Mouse (Mus musculus) heart, embryonic 12.5 days (tissue): ENCODE data around the gene S100a10. TPM values are rescaled to one million over a fixed set of nuclear protein-coding genes. Genes with fewer than 3 reads are reported as not detected.

Source experiments
- ATAC-seq: fragments of 200-750 bp; cut with Nextera tagmentation; 2 replicates; pipeline ENCODE4 v1.8.0; 2017; ENCODE audit warnings: moderate TSS enrichment, moderate library complexity; ENCODE audit not compliant: insufficient number of reproducible peaks, low FRiP score
- H3K27ac ChIP-seq: fragments of 300-500 bp; sonication (generic); 2 replicates; pipeline ENCODE4 v1.5.1; 2016; ENCODE audit warnings: mild to moderate bottlenecking, moderate library complexity; ENCODE audit not compliant: poor library complexity, severe bottlenecking
- H3K27me3 ChIP-seq: fragments of 300-500 bp; sonication (generic); replicated peaks from 2 replicates; pipeline ENCODE4 v1.6.1; 2016; ENCODE audit warnings: mild to moderate bottlenecking, moderate library complexity
- H3K36me3 ChIP-seq: fragments of 300-500 bp; sonication (generic); 2 replicates; pipeline ENCODE4 v1.6.1; 2016; ENCODE audit warnings: mild to moderate bottlenecking, moderate library complexity
- H3K4me1 ChIP-seq: fragments of 300-500 bp; sonication (generic); replicated peaks from 2 replicates; pipeline ENCODE4 v1.6.1; 2016; ENCODE audit warnings: mild to moderate bottlenecking
- H3K4me2 ChIP-seq: fragments of 300-500 bp; sonication (generic); 2 replicates; pipeline ENCODE4 v1.6.1; 2016; ENCODE audit warnings: mild to moderate bottlenecking, moderate library complexity
- H3K4me3 ChIP-seq: fragments of 300-500 bp; sonication (generic); 2 replicates; pipeline ENCODE4 v1.5.1; 2016; ENCODE audit warnings: mild to moderate bottlenecking
- H3K9ac ChIP-seq: fragments of 300-500 bp; sonication (generic); 2 replicates; pipeline ENCODE4 v1.6.1; 2016; ENCODE audit warnings: mild to moderate bottlenecking, moderate library complexity
- H3K9me3 ChIP-seq: fragments of 300-500 bp; sonication (generic); replicated peaks from 2 replicates; pipeline ENCODE4 v1.6.1; 2016; ENCODE audit warnings: mild to moderate bottlenecking, moderate library complexity
- WGBS: fragments of 180-500 bp; shearing (Covaris S2); methylation state at CpG from one replicate; pipeline ENCODE4 v1.1.7; 2016; 5-methylcytosine and 5-hydroxymethylcytosine counted together
- polyA plus RNA-seq: library from polyadenylated mRNA; unstranded; fragments of >200 nt; fragmentation: Nextera tagmentation; extraction: Ambion mirVana; gene quantifications from 2 replicates; pipeline ENCODE4 v1.2.1, GENCODE M21; 2016

S100a10 gene
- polyA plus RNA-seq, 1 experiment from 2014 or later, result 199 TPM

- no peak overlapping the region for H3K9ac ChIP-seq
- WGBS, result 90% methylated on average over 6 of the region's 6 CpGs
- H3K36me3 ChIP-seq, result peaks cover 36% of the 10 kb centered on the region
- H3K9me3 ChIP-seq, result no peaks in the 10 kb centered on the region
- ATAC-seq, result no peak
- H3K27me3 ChIP-seq, result no peaks in the 10 kb centered on the region
- no peak overlapping the region for H3K4me2 ChIP-seq
- H3K4me1 ChIP-seq, result peaks cover 14% of the 10 kb centered on the region
- no peak overlapping the region for H3K4me3 ChIP-seq
- no peak overlapping the region for H3K27ac ChIP-seq
Observed at GRCm38 (mm10) chr3:93559961-93560360, 5.1 kb downstream of the S100a10 start.

GRCm38 (mm10) chr3:93562372-93562771 is 7.5 kb downstream of the S100a10 start:
- Histone ChIP-seq H3K27ac (no peak overlapping the region), H3K4me1 (no peaks in the 10 kb centered on the region), H3K27me3 (no peaks in the 10 kb centered on the region), H3K9me3 (no peaks in the 10 kb centered on the region), H3K36me3 (peaks cover 36% of the 10 kb centered on the region), H3K4me3 (no peak overlapping the region), H3K9ac (no peak overlapping the region), H3K4me2 (no peak overlapping the region)
- no peak for ATAC-seq
- 74% methylated on average over 2 of the region's 2 CpGs for WGBS

DNA sequence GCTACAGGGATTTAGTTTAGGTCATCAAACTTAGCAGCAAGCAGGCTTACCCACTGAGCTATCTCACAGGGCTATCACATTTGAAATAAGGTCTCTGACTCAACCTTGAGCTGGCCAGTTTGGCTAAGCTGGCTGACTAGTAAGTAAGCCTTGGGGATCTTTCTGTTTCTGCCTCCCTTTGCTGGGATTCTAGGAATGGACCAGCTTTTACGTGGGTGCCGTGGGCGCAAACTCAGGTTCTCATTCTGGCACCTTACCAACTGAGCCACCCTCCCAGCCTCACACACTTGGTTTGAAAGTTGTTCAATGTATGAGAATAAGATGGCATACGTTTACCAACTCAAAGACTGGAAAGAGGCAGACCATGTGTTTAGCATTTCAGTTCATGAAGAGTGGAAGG is 8.3 kb downstream of the S100a10 start:
- Histone ChIP-seq H3K4me3 (no peak overlapping the region), H3K4me1 (no peaks in the 10 kb centered on the region), H3K9me3 (no peaks in the 10 kb centered on the region), H3K4me2 (no peak overlapping the region), H3K36me3 (peaks cover 36% of the 10 kb centered on the region), H3K27me3 (no peaks in the 10 kb centered on the region), H3K9ac (no peak overlapping the region), H3K27ac (no peak overlapping the region)
- 89% methylated on average over 4 of the region's 4 CpGs for WGBS
- ATAC-seq, result no peak

- Histone ChIP-seq H3K4me2 (no peak overlapping the region), H3K36me3 (peaks cover 25% of the 10 kb centered on the region), H3K27me3 (no peaks in the 10 kb centered on the region), H3K4me3 (no peak overlapping the region), H3K9me3 (no peaks in the 10 kb centered on the region), H3K4me1 (0 out of 2 replicates have a peak, but pooled peaks cover 2% of the 10 kb centered on the region), H3K9ac (no peak overlapping the region), H3K27ac (no peak overlapping the region)
- WGBS, result 63% methylated on average over 3 of the region's 3 CpGs
- ATAC-seq, result no peak
Observed at GRCm38 (mm10) chr3:93566892-93567291, 12.0 kb downstream of the S100a10 start.

DNA sequence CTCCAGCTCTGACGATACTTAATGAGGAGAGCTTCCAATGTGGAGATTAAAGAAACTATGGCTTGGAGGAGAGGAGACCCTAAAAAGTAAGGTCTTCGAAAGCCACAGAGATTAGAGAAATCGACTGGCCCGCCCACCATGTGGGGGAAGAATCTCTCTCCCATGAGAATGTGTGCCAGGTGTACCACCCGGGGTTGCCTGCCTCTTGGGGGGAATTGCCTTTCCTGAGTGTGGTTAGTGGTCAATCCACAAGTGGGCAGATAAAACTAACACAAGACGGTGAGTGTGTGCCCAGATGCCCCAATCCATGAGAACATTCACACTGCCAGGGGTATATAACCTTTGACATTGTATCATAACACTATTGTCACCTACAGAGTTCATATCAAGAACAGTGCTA is 12.8 kb downstream of the S100a10 start:
- H3K27me3 ChIP-seq, result no peaks in the 10 kb centered on the region
- H3K9me3 ChIP-seq, result no peaks in the 10 kb centered on the region
- H3K4me3 ChIP-seq, result no peak overlapping the region
- H3K27ac ChIP-seq, result peak overlapping the region; percentile 67; the same call in 1 of the 2 replicates
- ATAC-seq, result no peak
- WGBS, result 77% methylated on average over 6 of the region's 6 CpGs
- H3K4me1 ChIP-seq, result 0 out of 2 replicates have a peak, but pooled peaks cover 2% of the 10 kb centered on the region
- no peak overlapping the region for H3K9ac ChIP-seq
- H3K4me2 ChIP-seq, result no peak overlapping the region
- H3K36me3 ChIP-seq, result peaks cover 17% of the 10 kb centered on the region

GRCm38 (mm10) chr3:93568428-93569040 is 13.7 kb downstream of the S100a10 start:
- peak; percentile 83 for ATAC-seq
- WGBS, result 53% methylated on average over 7 of the region's 7 CpGs
- Histone ChIP-seq H3K36me3 (peaks cover 10% of the 10 kb centered on the region), H3K9ac (no peak overlapping the region), H3K4me1 (0 out of 2 replicates have a peak, but pooled peaks cover 2% of the 10 kb centered on the region), H3K4me2 (peak overlapping the region; percentile 37), H3K27me3 (no peaks in the 10 kb centered on the region), H3K27ac (peak overlapping the region; percentile 67), H3K4me3 (no peak overlapping the region), H3K9me3 (no peaks in the 10 kb centered on the region)

DNA sequence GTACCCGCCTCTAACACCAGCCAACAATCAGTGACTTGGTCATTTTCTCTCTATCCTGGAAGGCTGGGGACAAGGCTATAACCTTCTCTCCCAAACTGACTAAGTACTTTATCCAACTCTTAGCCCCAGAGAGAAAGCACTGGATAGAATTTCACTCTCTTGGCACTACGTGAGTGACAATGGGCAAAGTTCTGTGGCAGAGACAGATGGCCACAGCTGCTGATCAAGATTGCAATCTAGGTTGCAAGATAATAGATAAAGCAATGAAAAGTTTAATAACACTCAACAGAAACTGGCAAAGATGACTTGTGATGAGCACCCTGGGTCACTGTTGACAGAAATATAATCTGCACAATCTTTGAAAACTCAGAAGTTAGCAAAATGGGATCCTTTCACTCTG is 14.2 kb downstream of the S100a10 start:
- Histone ChIP-seq H3K4me1 (0 out of 2 replicates have a peak, but pooled peaks cover 2% of the 10 kb centered on the region), H3K4me3 (no peak overlapping the region), H3K36me3 (peaks cover 9% of the 10 kb centered on the region), H3K9me3 (no peaks in the 10 kb centered on the region), H3K27me3 (no peaks in the 10 kb centered on the region), H3K9ac (no peak overlapping the region), H3K4me2 (peak overlapping the region; percentile 37; the same call in 1 of the 2 replicates), H3K27ac (peak overlapping the region; percentile 67)
- 44% methylated on average over 2 of the region's 2 CpGs for WGBS
- no peak for ATAC-seq

DNA sequence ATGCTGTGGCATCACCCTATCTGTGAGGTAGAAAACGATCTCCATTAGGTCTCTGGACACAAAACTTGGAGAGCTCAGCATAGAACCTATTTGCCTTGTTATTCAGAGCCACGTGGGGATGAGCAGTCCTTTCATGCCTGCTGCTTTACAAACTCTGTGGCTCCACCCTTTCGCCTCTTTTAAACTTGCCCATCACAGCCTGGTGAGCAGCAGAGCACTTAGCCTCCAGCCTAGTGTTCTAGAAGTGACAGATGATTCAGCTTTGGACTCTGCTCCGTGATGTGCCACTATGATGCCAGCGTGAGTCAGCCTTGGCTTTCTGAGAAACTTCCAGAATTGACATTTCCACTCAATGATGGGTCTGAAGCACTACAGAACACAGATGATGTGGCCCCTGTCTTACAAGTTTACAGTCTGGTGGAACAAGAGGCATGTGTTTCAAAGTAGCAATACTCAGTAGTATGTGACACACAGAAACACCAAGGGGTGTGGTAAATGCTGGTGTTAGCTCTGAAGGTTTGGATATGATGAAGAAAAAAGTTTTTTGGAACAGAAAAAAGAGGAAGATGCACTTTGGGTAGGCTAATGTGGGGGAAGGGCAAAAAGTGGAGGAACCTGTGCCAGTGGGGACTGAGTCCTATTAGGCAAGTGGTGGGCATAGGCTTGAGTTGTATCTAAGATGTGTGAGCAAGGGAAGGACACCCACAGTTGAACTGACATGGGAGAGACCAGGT is 17.3 kb downstream of the S100a10 start:
- Histone ChIP-seq H3K27me3 (no peaks in the 10 kb centered on the region), H3K4me3 (no peak overlapping the region), H3K4me2 (no peak overlapping the region), H3K9me3 (no peaks in the 10 kb centered on the region), H3K4me1 (0 out of 2 replicates have a peak, but pooled peaks cover 2% of the 10 kb centered on the region), H3K36me3 (no peaks in the 10 kb centered on the region), H3K9ac (no peak overlapping the region), H3K27ac (no peak overlapping the region)
- 64% methylated on average over 5 of the region's 5 CpGs for WGBS
- ATAC-seq, result no peak

DNA sequence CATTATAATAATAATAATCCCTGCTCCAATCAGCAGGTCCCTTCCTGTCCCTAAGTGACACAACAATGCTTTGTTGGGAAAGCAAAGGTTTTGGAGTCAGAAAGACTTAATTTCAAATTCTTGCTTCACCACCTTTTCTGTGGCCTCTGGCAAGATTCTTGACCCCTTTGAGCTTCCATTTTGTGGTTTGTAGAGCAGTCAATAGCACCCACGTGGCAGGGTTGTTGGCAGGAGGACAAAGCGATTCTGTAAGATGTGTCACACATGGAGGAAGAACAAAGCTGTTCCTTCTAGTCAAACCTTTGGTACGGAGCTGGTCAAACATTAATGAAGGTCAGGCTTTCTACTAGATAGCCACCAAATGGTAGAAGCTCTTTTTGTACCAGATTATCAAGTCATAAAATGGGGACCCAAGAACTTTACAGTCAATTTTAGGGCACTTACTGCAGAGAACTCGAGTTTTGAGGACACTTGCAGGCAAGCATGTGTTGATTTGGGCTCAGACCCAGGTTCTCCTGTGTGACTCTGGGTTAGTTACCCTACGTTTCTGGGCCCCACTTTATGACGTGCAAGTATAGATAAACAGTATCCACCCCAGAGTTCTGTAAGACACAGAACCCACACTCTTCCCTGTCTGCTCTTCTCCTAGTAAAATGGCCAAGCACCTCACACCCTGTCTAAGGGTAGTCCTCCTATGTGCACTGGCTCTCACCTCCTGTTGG is 24.6 kb downstream of the S100a10 start:
- Histone ChIP-seq H3K4me3 (no peak overlapping the region), H3K9ac (no peak overlapping the region), H3K27me3 (no peaks in the 10 kb centered on the region; the same call in 1 of the 2 replicates), H3K9me3 (no peaks in the 10 kb centered on the region), H3K36me3 (no peaks in the 10 kb centered on the region), H3K27ac (no peak overlapping the region), H3K4me1 (no peaks in the 10 kb centered on the region), H3K4me2 (no peak overlapping the region)
- WGBS, result 73% methylated on average over 6 of the region's 6 CpGs
- no peak for ATAC-seq

DNA sequence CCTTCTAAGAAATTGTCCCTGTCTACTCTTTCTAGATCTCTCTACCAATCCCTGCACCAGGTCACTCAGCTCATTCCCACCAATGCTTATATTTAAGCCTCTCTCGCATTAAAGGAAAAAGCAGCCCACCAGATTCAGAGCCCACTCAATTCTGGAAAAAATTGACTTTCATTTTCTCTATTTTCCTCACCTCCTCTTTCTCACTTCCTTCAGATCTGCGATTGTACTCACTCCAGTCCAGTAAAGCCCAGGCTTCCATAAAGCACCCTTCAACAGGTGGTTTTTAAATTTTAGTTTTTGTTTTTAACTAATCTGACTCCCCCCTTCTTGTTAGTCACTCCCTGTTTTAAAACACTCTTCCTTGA is 25.1 kb downstream of the S100a10 start:
- no peaks in the 10 kb centered on the region for H3K36me3 ChIP-seq
- H3K27ac ChIP-seq, result no peak overlapping the region
- H3K9ac ChIP-seq, result no peak overlapping the region
- no peaks in the 10 kb centered on the region for H3K9me3 ChIP-seq
- ATAC-seq, result no peak
- 82% methylated on average over 2 of the region's 2 CpGs for WGBS
- H3K27me3 ChIP-seq, result no peaks in the 10 kb centered on the region; the same call in 1 of the 2 replicates
- no peak overlapping the region for H3K4me2 ChIP-seq
- no peaks in the 10 kb centered on the region for H3K4me1 ChIP-seq
- H3K4me3 ChIP-seq, result no peak overlapping the region

DNA sequence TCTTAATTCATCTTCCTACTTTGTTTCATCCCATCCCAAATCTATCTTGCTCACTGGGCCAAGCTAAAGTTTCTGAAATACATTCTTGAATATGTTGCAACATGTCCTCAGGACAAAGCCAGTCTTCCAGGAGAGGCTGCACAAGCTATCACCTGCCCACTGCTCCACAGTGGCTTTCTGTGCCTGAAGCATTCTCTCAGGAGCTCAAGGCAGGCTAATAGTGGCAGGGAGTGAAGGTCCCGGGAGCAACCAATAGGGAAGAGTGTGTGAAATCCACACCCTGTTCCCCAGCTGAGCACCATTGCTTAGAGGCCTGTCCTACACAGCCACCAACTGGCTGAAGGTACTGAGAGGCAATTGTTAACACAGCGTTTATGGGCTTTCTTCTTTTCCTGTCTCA is 26.1 kb downstream of the S100a10 start:
- H3K4me1 ChIP-seq, result no peaks in the 10 kb centered on the region
- no peaks in the 10 kb centered on the region for H3K36me3 ChIP-seq
- WGBS, result 46% methylated on average over 2 of the region's 2 CpGs

More for the DNA sequence above, 26.1 kb downstream of the S100a10 start:
- Histone ChIP-seq H3K27ac (no peak overlapping the region), H3K4me2 (no peak overlapping the region), H3K9me3 (no peaks in the 10 kb centered on the region), H3K27me3 (no peaks in the 10 kb centered on the region; the same call in 1 of the 2 replicates), H3K9ac (no peak overlapping the region), H3K4me3 (no peak overlapping the region)
- ATAC-seq, result no peak
